Mouse (Mus musculus): ENCODE results near the gene Akr1c13. TPM values are rescaled to one million over a fixed set of nuclear protein-coding genes. Genes with fewer than 3 reads are reported as not detected.

The Akr1c13 gene
- 0.33 and 1.7 TPM in 2 replicates for total RNA-seq (2014; rRNA removed)
- 1.8 and 2.3 TPM in 2 replicates for polyA plus RNA-seq (2015; fragmentation: Nextera tagmentation; extraction: Ambion mirVana)

DNA sequence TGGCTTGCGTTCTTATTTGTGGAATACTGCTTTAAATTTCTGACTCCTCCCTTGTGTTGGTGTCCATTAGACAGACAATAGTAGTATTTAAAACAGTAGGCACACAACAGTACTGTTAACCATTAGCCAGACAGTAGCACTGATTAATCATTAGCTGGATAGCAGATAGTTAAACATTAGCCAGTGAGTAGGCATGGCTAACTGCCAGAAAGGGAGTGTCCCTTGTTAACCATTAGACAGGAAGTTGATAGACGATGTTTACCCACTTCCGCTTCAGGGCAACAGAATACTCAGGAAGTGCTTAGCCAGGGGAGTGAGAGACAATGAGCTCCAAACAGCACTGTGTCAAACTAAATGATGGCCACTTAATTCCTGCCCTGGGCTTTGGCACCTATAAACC is at the start of gene Akr1c13:
Gene Akr1c13, plus strand, starts transcription at position 247 of the 400 bp plus-strand sequence.
- Histone ChIP-seq H3K4me1 (ENCODE audit: insufficient read depth) (no peaks in the 10 kb centered on the region), H3K4me2 (ENCODE audit: low read depth) (no peak within 1 kb of the TSS), H3K27me3 (ENCODE audit: insufficient read depth, low read length) (no peaks in the 10 kb centered on the region), H3K27ac (ENCODE audit: low read depth, low read length) (no peak within 1 kb of the TSS), H3K36me3 (ENCODE audit: insufficient read depth) (no peaks in the 10 kb centered on the region), H3K9ac (no peak within 1 kb of the TSS), H3K9me3 (ENCODE audit: low read length) (no peaks in the 10 kb centered on the region), H3K4me3 (ENCODE audit: low read depth, low read length) (no peak within 1 kb of the TSS)
- ATAC-seq, result 0 out of 2 replicates have a peak, but pooled peaks have one; percentile 23
- TF ChIP-seq CTCF (IDR thresholded peaks at IDR 0.05; ENCODE audit: low read depth), result no peak
- 53% methylated on average over 3 of the region's 3 CpGs for WGBS
- peak; percentile 2 for DNase-seq

DNA sequence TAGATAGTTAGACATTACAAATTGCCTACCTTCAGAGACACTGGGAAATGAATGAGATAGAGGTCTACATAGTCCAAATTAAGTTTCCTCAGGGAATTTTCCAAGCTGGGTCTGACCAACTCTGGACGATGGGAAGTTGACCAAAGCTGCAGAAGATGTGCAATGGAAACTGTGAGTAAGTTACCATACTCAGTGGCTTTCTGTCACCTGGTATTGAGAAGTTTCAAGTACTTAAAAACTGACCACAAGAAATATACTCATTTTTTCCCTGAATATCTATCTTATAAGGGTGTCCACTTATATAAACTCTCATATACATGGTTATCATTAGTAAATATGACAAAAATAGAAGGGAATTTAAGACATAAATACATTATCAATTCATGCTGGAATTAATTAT is 46.7 kb upstream of the Akr1c13 start:
- Histone ChIP-seq H3K27me3 (ENCODE audit: insufficient read depth, low read length) (no peaks in the 10 kb centered on the region), H3K9me3 (ENCODE audit: low read length) (no peaks in the 10 kb centered on the region), H3K4me1 (ENCODE audit: insufficient read depth) (no peaks in the 10 kb centered on the region), H3K4me3 (ENCODE audit: low read depth, low read length) (no peak overlapping the region), H3K36me3 (ENCODE audit: insufficient read depth) (no peaks in the 10 kb centered on the region), H3K9ac (no peak overlapping the region), H3K27ac (ENCODE audit: low read depth, low read length) (no peak overlapping the region), H3K4me2 (ENCODE audit: low read depth) (no peak overlapping the region)
- ATAC-seq (no peak), DNase-seq (no peak)
- TF ChIP-seq CTCF (IDR thresholded peaks at IDR 0.05; ENCODE audit: low read depth), result no peak
- WGBS, result 69% methylated on average over 1 of the region's 1 CpGs

DNA sequence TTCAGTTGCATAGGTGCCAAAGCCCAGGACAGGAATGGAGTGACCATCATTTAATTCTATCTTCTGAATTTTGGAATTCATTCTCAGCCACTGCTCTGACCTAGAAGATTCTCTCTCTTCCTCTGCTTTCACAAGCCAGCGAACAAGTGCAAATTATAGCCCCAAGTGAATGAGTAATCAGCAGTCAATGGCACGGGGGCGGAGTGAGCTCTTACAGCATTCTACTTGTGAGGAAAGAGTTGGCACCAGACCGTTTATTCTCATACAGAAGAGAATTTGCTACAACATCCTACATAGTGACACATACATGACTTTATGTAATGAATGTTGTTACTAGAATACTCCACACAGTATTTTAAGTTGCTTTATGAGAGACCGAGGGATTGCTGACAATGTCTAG is 40.4 kb upstream of the Akr1c13 start, which contains the start of gene Akr1c18:
Gene Akr1c18, minus strand, starts transcription at position 137 of the 400 bp plus-strand sequence.
- DNase-seq, result no peak
- Histone ChIP-seq H3K9ac (no peak within 1 kb of the TSS), H3K4me1 (ENCODE audit: insufficient read depth) (no peaks in the 10 kb centered on the region), H3K36me3 (ENCODE audit: insufficient read depth) (no peaks in the 10 kb centered on the region), H3K27me3 (ENCODE audit: insufficient read depth, low read length) (no peaks in the 10 kb centered on the region), H3K4me2 (ENCODE audit: low read depth) (no peak within 1 kb of the TSS), H3K4me3 (ENCODE audit: low read depth, low read length) (no peak within 1 kb of the TSS), H3K9me3 (ENCODE audit: low read length) (no peaks in the 10 kb centered on the region), H3K27ac (ENCODE audit: low read depth, low read length) (no peak within 1 kb of the TSS)
- TF ChIP-seq CTCF (IDR thresholded peaks at IDR 0.05; ENCODE audit: low read depth), result no peak
- ATAC-seq, result no peak
- 64% methylated on average over 5 of the region's 5 CpGs for WGBS

DNA sequence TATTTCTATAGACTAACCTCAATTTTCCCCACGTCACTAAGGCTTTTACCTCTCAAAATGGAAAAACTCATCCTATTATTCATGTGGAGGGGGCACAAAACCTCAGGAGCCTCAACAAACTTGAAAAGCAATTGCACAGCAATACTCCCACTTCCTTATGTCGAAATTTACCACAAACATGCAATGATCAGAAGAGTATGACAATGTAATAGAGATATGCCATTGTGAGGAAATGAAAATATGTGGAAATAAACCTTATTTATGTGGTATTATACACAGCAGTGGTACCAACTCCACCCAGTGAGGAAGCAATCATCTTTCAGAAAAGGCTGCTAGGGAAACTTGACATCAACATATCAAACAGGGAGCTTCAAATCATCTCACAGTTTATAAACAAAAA is 38.0 kb upstream of the Akr1c13 start:
- 61% methylated on average over 2 of the region's 2 CpGs for WGBS
- Histone ChIP-seq H3K9me3 (ENCODE audit: low read length) (no peaks in the 10 kb centered on the region), H3K4me2 (ENCODE audit: low read depth) (no peak overlapping the region), H3K27me3 (ENCODE audit: insufficient read depth, low read length) (no peaks in the 10 kb centered on the region), H3K4me3 (ENCODE audit: low read depth, low read length) (no peak overlapping the region), H3K4me1 (ENCODE audit: insufficient read depth) (no peaks in the 10 kb centered on the region), H3K36me3 (ENCODE audit: insufficient read depth) (no peaks in the 10 kb centered on the region), H3K27ac (ENCODE audit: low read depth, low read length) (no peak overlapping the region), H3K9ac (no peak overlapping the region)
- ATAC-seq (no peak), DNase-seq (no peak)
- TF ChIP-seq CTCF (IDR thresholded peaks at IDR 0.05; ENCODE audit: low read depth), result no peak

GRCm38 (mm10) chr13:4153593-4153992 is 37.4 kb upstream of the Akr1c13 start:
- H3K27me3 ChIP-seq (ENCODE audit: insufficient read depth, low read length), result no peaks in the 10 kb centered on the region
- H3K27ac ChIP-seq (ENCODE audit: low read depth, low read length), result no peak overlapping the region
- 72% methylated on average over 3 of the region's 3 CpGs for WGBS
- H3K4me2 ChIP-seq (ENCODE audit: low read depth), result no peak overlapping the region
- no peak overlapping the region for H3K9ac ChIP-seq
- no peaks in the 10 kb centered on the region for H3K9me3 ChIP-seq (ENCODE audit: low read length)
- H3K4me1 ChIP-seq (ENCODE audit: insufficient read depth), result no peaks in the 10 kb centered on the region
- ATAC-seq, result no peak
- DNase-seq, result no peak
- TF ChIP-seq CTCF (IDR thresholded peaks at IDR 0.05; ENCODE audit: low read depth), result no peak
- H3K4me3 ChIP-seq (ENCODE audit: low read depth, low read length), result no peak overlapping the region
- no peaks in the 10 kb centered on the region for H3K36me3 ChIP-seq (ENCODE audit: insufficient read depth)

DNA sequence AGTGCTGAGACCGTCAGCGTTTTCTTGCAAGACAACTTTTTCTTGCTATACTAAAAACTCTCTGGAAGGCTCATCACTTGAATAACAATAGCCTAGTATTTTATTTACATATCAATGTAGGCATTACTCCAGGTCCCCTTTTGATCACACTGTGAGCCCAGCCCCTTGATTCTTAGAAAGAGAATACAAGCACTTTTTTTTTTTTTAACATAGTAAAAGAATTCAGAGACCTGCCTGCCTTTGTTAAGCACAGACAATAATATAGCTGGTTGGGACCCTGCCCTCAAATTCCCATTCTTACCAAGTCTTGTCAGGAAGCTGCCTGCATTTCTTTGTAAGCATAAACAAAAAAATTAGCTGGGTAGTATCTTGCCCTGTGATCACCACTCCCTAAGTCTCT is 35.7 kb upstream of the Akr1c13 start:
- no peaks in the 10 kb centered on the region for H3K9me3 ChIP-seq (ENCODE audit: low read length)
- no peak for DNase-seq
- H3K9ac ChIP-seq, result no peak overlapping the region
- no peak overlapping the region for H3K27ac ChIP-seq (ENCODE audit: low read depth, low read length)
- H3K4me2 ChIP-seq (ENCODE audit: low read depth), result no peak overlapping the region
- no peak for TF ChIP-seq CTCF (IDR thresholded peaks at IDR 0.05; ENCODE audit: low read depth)
- H3K4me1 ChIP-seq (ENCODE audit: insufficient read depth), result no peaks in the 10 kb centered on the region
- no peaks in the 10 kb centered on the region for H3K27me3 ChIP-seq (ENCODE audit: insufficient read depth, low read length)
- H3K36me3 ChIP-seq (ENCODE audit: insufficient read depth), result no peaks in the 10 kb centered on the region
- ATAC-seq, result no peak
- H3K4me3 ChIP-seq (ENCODE audit: low read depth, low read length), result no peak overlapping the region
- 50% methylated on average over 2 of the region's 2 CpGs for WGBS

- ATAC-seq (no peak), DNase-seq (no peak)
- Histone ChIP-seq H3K9me3 (ENCODE audit: low read length) (no peaks in the 10 kb centered on the region), H3K4me2 (ENCODE audit: low read depth) (no peak overlapping the region), H3K36me3 (ENCODE audit: insufficient read depth) (no peaks in the 10 kb centered on the region), H3K4me1 (ENCODE audit: insufficient read depth) (no peaks in the 10 kb centered on the region), H3K4me3 (ENCODE audit: low read depth, low read length) (no peak overlapping the region), H3K27ac (ENCODE audit: low read depth, low read length) (no peak overlapping the region), H3K27me3 (ENCODE audit: insufficient read depth, low read length) (no peaks in the 10 kb centered on the region), H3K9ac (no peak overlapping the region)
- WGBS, result 36% methylated on average over 1 of the region's 1 CpGs
- no peak for TF ChIP-seq CTCF (IDR thresholded peaks at IDR 0.05; ENCODE audit: low read depth)
These were observed 22.9 kb upstream of the Akr1c13 start for GRCm38 (mm10) chr13:4168006-4168405.
